Mouse (Mus musculus): Measurements from ENCODE around the gene Bud23.

- TF ChIP-seq POLR2A (IDR thresholded peaks at IDR 0.05; ENCODE audit: extremely low read depth, insufficient read depth, low read length) (0 out of 2 replicates have a peak, but pooled peaks have one; percentile 6), CTCF (IDR thresholded peaks at IDR 0.05; ENCODE audit: low read depth, low read length) (no peak)
Observed at GRCm38 (mm10) chr5:135109426-135109825, 44.7 kb upstream of the Bud23 start.

Measured in liver, adult 2 months (tissue).